21 mouse cellular contexts compared by ENCODE assay signal in genomic region chr17:90727124-90727523, GRCm38 (mm10).
DNase-seq lines count a peak whose midpoint lies in the region; ATAC-seq lines count a peak whose summit lies in the region.
"Had no signal": no experiment of that assay in that cellular context is flagged by ENCODE, and none has a peak within 500 bp of the region (broad histone marks: within the 10 kb centered on the region; RNA-seq: fewer than 3 reads in every experiment).

No protein-coding gene starts in this region.

- peaks cover 8% of the 10 kb centered on the region for H3K4me1 ChIP-seq in forebrain, embryonic 10.5 days
- no peaks in the 10 kb centered on the region for H3K4me1 ChIP-seq in forebrain, embryonic 15.5 days
- no peaks in the 10 kb centered on the region for H3K4me1 ChIP-seq in midbrain, embryonic 13.5 days (replicated peaks)
- peaks cover 6% of the 10 kb centered on the region; the same call in 1 of the 2 replicates for H3K4me1 ChIP-seq in midbrain, embryonic 10.5 days
- no peaks in the 10 kb centered on the region for H3K4me1 ChIP-seq in forebrain, embryonic 14.5 days (ENCODE audit: control insufficient read depth, insufficient read depth, low read length)
- H3K4me1 ChIP-seq: embryonic facial prominence, embryonic 12.5 days; heart, embryonic 10.5 days; intestine, embryonic 15.5 days had no signal

- no peaks in the 10 kb centered on the region for H3K9me3 ChIP-seq in forebrain, embryonic 10.5 days
- no peaks in the 10 kb centered on the region for H3K9me3 ChIP-seq in forebrain, embryonic 15.5 days
- no peaks in the 10 kb centered on the region for H3K9me3 ChIP-seq in midbrain, embryonic 13.5 days
- H3K9me3 ChIP-seq in midbrain, embryonic 10.5 days (replicated peaks): no peaks in the 10 kb centered on the region
- H3K9me3 ChIP-seq in forebrain, embryonic 14.5 days (replicated peaks; ENCODE audit: control insufficient read depth, low read length): no peaks in the 10 kb centered on the region
- H3K9me3 ChIP-seq: embryonic facial prominence, embryonic 12.5 days; heart, embryonic 10.5 days; hindbrain, embryonic 12.5 days; intestine, embryonic 15.5 days had no signal

- 28% methylated on average over 3 of the region's 3 CpGs for WGBS in forebrain, embryonic 10.5 days
- 11% methylated on average over 3 of the region's 3 CpGs for whole genome bisulfite sequencing in forebrain, embryonic 15.5 days
- WGBS in midbrain, embryonic 13.5 days: 30% methylated on average over 3 of the region's 3 CpGs
- WGBS in midbrain, embryonic 10.5 days: 28% methylated on average over 3 of the region's 3 CpGs
- WGBS in forebrain, embryonic 14.5 days: 13% methylated on average over 3 of the region's 3 CpGs

- no peak for ATAC-seq in forebrain, embryonic 15.5 days (replicated peaks)
- no peak for ATAC-seq in midbrain, embryonic 13.5 days
- peak; percentile 46; the same call in 1 of the 2 replicates for ATAC-seq in forebrain, embryonic 14.5 days
- no peak for ATAC-seq in erythroid progenitor cell, adult 5-6 weeks (replicated peaks; ENCODE audit: low FRiP score, poor library complexity, severe bottlenecking)
- ATAC-seq: intestine, embryonic 15.5 days had no signal

- H3K9ac ChIP-seq in forebrain, embryonic 15.5 days (replicated peaks): no peak overlapping the region
- no peak overlapping the region for H3K9ac ChIP-seq in midbrain, embryonic 13.5 days (replicated peaks)
- H3K9ac ChIP-seq in forebrain, embryonic 14.5 days (ENCODE audit: low read length): no peak overlapping the region
- H3K9ac ChIP-seq: embryonic facial prominence, embryonic 12.5 days; hindbrain, embryonic 12.5 days; intestine, embryonic 15.5 days had no signal

- H3K4me3 ChIP-seq in forebrain, embryonic 10.5 days: no peak overlapping the region
- H3K4me3 ChIP-seq in forebrain, embryonic 15.5 days: no peak overlapping the region
- no peak overlapping the region for H3K4me3 ChIP-seq in midbrain, embryonic 13.5 days (replicated peaks)
- no peak overlapping the region for H3K4me3 ChIP-seq in midbrain, embryonic 10.5 days
- no peak overlapping the region for H3K4me3 ChIP-seq in forebrain, embryonic 14.5 days (ENCODE audit: low read depth, low read length)
- H3K4me3 ChIP-seq: embryonic facial prominence, embryonic 12.5 days; heart, embryonic 10.5 days; hindbrain, embryonic 12.5 days; intestine, embryonic 15.5 days had no signal

- H3K4me2 ChIP-seq in forebrain, embryonic 15.5 days (replicated peaks): no peak overlapping the region
- H3K4me2 ChIP-seq in midbrain, embryonic 13.5 days (replicated peaks): no peak overlapping the region
- H3K4me2 ChIP-seq in forebrain, embryonic 14.5 days (ENCODE audit: low read length): no peak overlapping the region
- H3K4me2 ChIP-seq: embryonic facial prominence, embryonic 12.5 days; hindbrain, embryonic 12.5 days; intestine, embryonic 15.5 days had no signal

- H3K27me3 ChIP-seq in forebrain, embryonic 10.5 days (ENCODE audit: poor library complexity, severe bottlenecking): peaks cover 75% of the 10 kb centered on the region
- peaks cover 11% of the 10 kb centered on the region; the same call in 1 of the 2 replicates for H3K27me3 ChIP-seq in forebrain, embryonic 15.5 days
- H3K27me3 ChIP-seq in midbrain, embryonic 13.5 days: no peaks in the 10 kb centered on the region
- no peaks in the 10 kb centered on the region for H3K27me3 ChIP-seq in midbrain, embryonic 10.5 days (ENCODE audit: low read depth, poor library complexity, severe bottlenecking)
- peaks cover 8% of the 10 kb centered on the region; the same call in 1 of the 2 replicates for H3K27me3 ChIP-seq in forebrain, embryonic 14.5 days (replicated peaks; ENCODE audit: control insufficient read depth, insufficient read depth, low read length)
- H3K27me3 ChIP-seq: CH12.LX; embryonic facial prominence, embryonic 12.5 days; hindbrain, embryonic 12.5 days; intestine, embryonic 15.5 days had no signal

- no peak overlapping the region for H3K27ac ChIP-seq in forebrain, embryonic 10.5 days
- H3K27ac ChIP-seq in forebrain, embryonic 15.5 days (replicated peaks): no peak overlapping the region
- H3K27ac ChIP-seq in midbrain, embryonic 13.5 days: 0 out of 2 replicates have a peak overlapping the region, but pooled peaks have one; percentile 19
- no peak overlapping the region for H3K27ac ChIP-seq in midbrain, embryonic 10.5 days (replicated peaks)
- H3K27ac ChIP-seq in forebrain, embryonic 14.5 days (ENCODE audit: low read depth, low read length): no peak overlapping the region
- H3K27ac ChIP-seq: embryonic facial prominence, embryonic 12.5 days; heart, embryonic 10.5 days; hindbrain, embryonic 12.5 days; intestine, embryonic 15.5 days had no signal

- DNase-seq in forebrain, embryonic 10.5 days (ENCODE audit: extremely low spot score, low spot score): peak; percentile 14
- no peak for DNase-seq in midbrain, embryonic 10.5 days (ENCODE audit: low spot score)
- DNase-seq in forebrain, embryonic 14.5 days (ENCODE audit: low spot score): peak; percentile 39
- DNase-seq in spleen, adult 12 weeks (ENCODE audit: low spot score): no peak
- DNase-seq: adrenal gland, adult 2 months; adrenal gland, postnatal 25 days; cerebellum, adult 9-10 months; cerebellum, postnatal 25 days; gastrocnemius, postnatal 10 days; heart, adult 18-20 months; heart, postnatal 10 days; heart, postnatal 4 days; kidney, adult 2 months had no signal

- no peaks in the 10 kb centered on the region for H3K36me3 ChIP-seq in forebrain, embryonic 10.5 days (replicated peaks)
- H3K36me3 ChIP-seq in forebrain, embryonic 15.5 days: no peaks in the 10 kb centered on the region
- no peaks in the 10 kb centered on the region for H3K36me3 ChIP-seq in midbrain, embryonic 13.5 days
- H3K36me3 ChIP-seq in midbrain, embryonic 10.5 days: no peaks in the 10 kb centered on the region
- no peaks in the 10 kb centered on the region for H3K36me3 ChIP-seq in forebrain, embryonic 14.5 days (ENCODE audit: control insufficient read depth, insufficient read depth, low read length)
- H3K36me3 ChIP-seq: embryonic facial prominence, embryonic 12.5 days; heart, embryonic 10.5 days; hindbrain, embryonic 12.5 days; intestine, embryonic 15.5 days had no signal

Comparison
In these comparisons a context has a peak if more than half of its experiments do, and no peak if none do; other contexts are left out.
1. DNase-seq: peak in forebrain, embryonic 10.5 days (single experiment) and forebrain, embryonic 14.5 days (single experiment); none in midbrain, embryonic 10.5 days (single experiment) and spleen, adult 12 weeks (single experiment).